10 mouse cellular contexts compared by ENCODE assay signal in the genomic region with DNA sequence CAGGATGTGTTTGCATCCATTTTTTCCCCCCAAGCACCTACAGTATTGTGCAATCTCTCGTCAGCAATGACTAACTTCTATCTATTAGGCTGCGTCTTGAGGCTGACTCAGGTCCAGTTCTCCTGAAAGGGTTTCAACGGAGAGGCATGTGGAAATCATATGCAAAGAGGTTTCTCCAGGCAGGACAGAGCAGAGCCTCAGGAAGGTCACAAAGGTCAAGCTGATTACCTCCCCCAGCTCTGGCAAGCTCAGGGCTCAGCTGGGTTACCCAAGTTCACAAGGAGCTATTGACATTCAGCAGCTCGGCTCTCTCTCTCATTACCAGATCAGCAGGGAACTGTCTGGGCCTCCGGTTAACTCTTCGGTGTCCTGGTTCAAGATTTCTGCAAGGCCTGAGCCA.
A peak's percentile ranks its signal among the peaks of the same experiment; 100 is the strongest.
DNase-seq lines count a peak whose midpoint lies in the region; ATAC-seq and TF ChIP-seq lines count a peak whose summit lies in the region.
"Had no signal": no experiment of that assay in that cellular context is flagged by ENCODE, and none has a peak within 500 bp of the region (broad histone marks: within the 10 kb centered on the region; RNA-seq: fewer than 3 reads in every experiment).

No protein-coding gene starts in this region.

- H3K4me1 ChIP-seq in limb, embryonic 10.5 days = peaks cover 28% of the 10 kb centered on the region
- peaks cover 6% of the 10 kb centered on the region; the same call in 1 of the 2 replicates for H3K4me1 ChIP-seq in midbrain, embryonic 14.5 days (ENCODE audit: control insufficient read depth, insufficient read depth, low read length)
- H3K4me1 ChIP-seq in thymus, adult 2 months (replicated peaks; ENCODE audit: control insufficient read depth, insufficient read depth, low read length) = peaks cover 7% of the 10 kb centered on the region

- no peak for TF ChIP-seq CTCF in thymus, adult 2 months (IDR thresholded peaks at IDR 0.05; ENCODE audit: borderline replicate concordance, control insufficient read depth, extremely low read depth, insufficient read depth, low read length, poor library complexity)
- no peak for TF ChIP-seq CTCF in left cerebral cortex, adult 2 months (IDR thresholded peaks at IDR 0.05)

- H3K4me2 ChIP-seq in midbrain, embryonic 14.5 days (ENCODE audit: low read length) = no peak overlapping the region

- H3K9me3 ChIP-seq in limb, embryonic 10.5 days (replicated peaks) = no peaks in the 10 kb centered on the region
- no peaks in the 10 kb centered on the region for H3K9me3 ChIP-seq in midbrain, embryonic 14.5 days (ENCODE audit: control insufficient read depth, low read length)
- H3K9me3 ChIP-seq: G1E had no signal

- H3K36me3 ChIP-seq in limb, embryonic 10.5 days = no peaks in the 10 kb centered on the region
- H3K36me3 ChIP-seq in midbrain, embryonic 14.5 days (ENCODE audit: control insufficient read depth, insufficient read depth, low read length) = no peaks in the 10 kb centered on the region
- no peaks in the 10 kb centered on the region for H3K36me3 ChIP-seq in thymus, adult 2 months (ENCODE audit: control insufficient read depth, insufficient read depth, low read length)
- H3K36me3 ChIP-seq: G1E had no signal

- no peak overlapping the region for H3K4me3 ChIP-seq in limb, embryonic 10.5 days
- no peak overlapping the region for H3K4me3 ChIP-seq in midbrain, embryonic 14.5 days (replicated peaks; ENCODE audit: low read depth, low read length)
- no peak overlapping the region for H3K4me3 ChIP-seq in thymus, adult 2 months (ENCODE audit: control insufficient read depth, insufficient read depth, low read length)
- H3K4me3 ChIP-seq in left cerebral cortex, adult 2 months = no peak overlapping the region
- H3K4me3 ChIP-seq: layer of hippocampus, adult 2 months had no signal

- TF ChIP-seq POLR2A in thymus, adult 2 months (IDR thresholded peaks at IDR 0.05; ENCODE audit: control insufficient read depth, extremely low read depth, insufficient read depth, low read length, poor library complexity) = no peak

- H3K9ac ChIP-seq in midbrain, embryonic 14.5 days (replicated peaks; ENCODE audit: low read length) = no peak overlapping the region

- H3K27me3 ChIP-seq in limb, embryonic 10.5 days (ENCODE audit: low read depth, poor library complexity, severe bottlenecking) = no peaks in the 10 kb centered on the region
- no peaks in the 10 kb centered on the region for H3K27me3 ChIP-seq in midbrain, embryonic 14.5 days (ENCODE audit: control insufficient read depth, insufficient read depth, low read length)
- H3K27me3 ChIP-seq in thymus, adult 2 months (ENCODE audit: control insufficient read depth, insufficient read depth, low read length) = no peaks in the 10 kb centered on the region

- intact Hi-C loops in heart, postnatal 25 days (cut with DNase I) = loop anchor here (5.0 kb wide), 1 partner anchor 167 kb away; a partner anchor contains a TSS
- intact Hi-C loops in left cerebral cortex, adult 2 months (cut with DNase I) = no loop called here

- 0 out of 2 replicates have a peak overlapping the region, but pooled peaks have one; percentile 30 for H3K27ac ChIP-seq in limb, embryonic 10.5 days
- H3K27ac ChIP-seq in midbrain, embryonic 14.5 days (replicated peaks; ENCODE audit: low read depth, low read length) = 0 out of 2 replicates have a peak overlapping the region, but pooled peaks have one; percentile 13
- H3K27ac ChIP-seq in thymus, adult 2 months (ENCODE audit: control insufficient read depth, insufficient read depth, low read length) = no peak overlapping the region
- H3K27ac ChIP-seq in left cerebral cortex, adult 2 months = no peak overlapping the region
- H3K27ac ChIP-seq: layer of hippocampus, adult 2 months had no signal

- peak; percentile 46 for ATAC-seq in midbrain, embryonic 14.5 days (ENCODE audit: low FRiP score, low TSS enrichment)

- WGBS in limb, embryonic 10.5 days = 6% methylated on average over 6 of the region's 6 CpGs
- WGBS in midbrain, embryonic 14.5 days = 3% methylated on average over 6 of the region's 6 CpGs
- 76% methylated on average over 6 of the region's 6 CpGs for WGBS in thymus, adult 2 months

- DNase-seq in layer of hippocampus, postnatal 10 days (ENCODE audit: low spot score in 2 of 2) = peak; percentile 12 to 13
- no peak for DNase-seq in layer of hippocampus, postnatal 25 days (ENCODE audit: extremely low spot score in 1 of 2, low spot score in 1 of 2)
- DNase-seq in fat pad, adult 2 months (ENCODE audit: extremely low read depth, low read depth, low spot score) = peak; percentile 93
- DNase-seq in heart, postnatal 25 days (ENCODE audit: low spot score) = peak; percentile 18
- DNase-seq in limb, embryonic 10.5 days (ENCODE audit: low spot score) = peak; percentile 72
- peak; percentile 58 for DNase-seq in midbrain, embryonic 14.5 days
- DNase-seq in thymus, adult 2 months = no peak
- no peak for DNase-seq in left cerebral cortex, adult 2 months (ENCODE audit: extremely low spot score in 1 of 2, low spot score in 2 of 2)

Comparison
In these comparisons a context has a peak if more than half of its experiments do, and no peak if none do; other contexts are left out.
1. DNase-seq: peak in layer of hippocampus, postnatal 10 days (2 of 2), fat pad, adult 2 months (single experiment), heart, postnatal 25 days (single experiment), limb, embryonic 10.5 days (single experiment) and midbrain, embryonic 14.5 days (single experiment); none in layer of hippocampus, postnatal 25 days (0 of 2), thymus, adult 2 months (single experiment) and left cerebral cortex, adult 2 months (0 of 2).
2. H3K27ac ChIP-seq: peak in limb, embryonic 10.5 days (single experiment) and midbrain, embryonic 14.5 days (single experiment); none in thymus, adult 2 months (single experiment) and left cerebral cortex, adult 2 months (single experiment).